Mouse (Mus musculus) forebrain, embryonic 12.5 days (tissue): Measurements from ENCODE around the gene Dock3. TPM values are rescaled to one million over a fixed set of nuclear protein-coding genes. Genes with fewer than 3 reads are reported as not detected.

Source experiments
- ATAC-seq: fragments of 200-750 bp; cut with Nextera tagmentation; 2 replicates; pipeline ENCODE4 v1.8.0; 2017; ENCODE audit warnings: moderate TSS enrichment; ENCODE audit not compliant: low FRiP score
- H3K27ac ChIP-seq: fragments of 300-500 bp; sonication (generic); 2 replicates; pipeline ENCODE4 v1.5.1; 2016; ENCODE audit warnings: mild to moderate bottlenecking
- H3K27me3 ChIP-seq: fragments of 300-500 bp; sonication (generic); 2 replicates; pipeline ENCODE4 v1.6.1; 2016; ENCODE audit warnings: mild to moderate bottlenecking
- H3K36me3 ChIP-seq: fragments of 300-500 bp; sonication (generic); replicated peaks from 2 replicates; pipeline ENCODE4 v1.6.1; 2016; ENCODE audit warnings: mild to moderate bottlenecking
- H3K4me1 ChIP-seq: fragments of 300-500 bp; sonication (generic); 2 replicates; pipeline ENCODE4 v1.6.1; 2016
- H3K4me2 ChIP-seq: fragments of 300-500 bp; sonication (generic); 2 replicates; pipeline ENCODE4 v1.6.1; 2016; ENCODE audit warnings: mild to moderate bottlenecking, moderate library complexity
- H3K4me3 ChIP-seq: fragments of 300-500 bp; sonication (generic); replicated peaks from 2 replicates; pipeline ENCODE4 v1.5.1; 2016; ENCODE audit warnings: mild to moderate bottlenecking
- H3K9ac ChIP-seq: fragments of 300-500 bp; sonication (generic); 2 replicates; pipeline ENCODE4 v1.6.1; 2016; ENCODE audit warnings: mild to moderate bottlenecking
- H3K9me3 ChIP-seq: fragments of 300-500 bp; sonication (generic); 2 replicates; pipeline ENCODE4 v1.6.1; 2016
- WGBS: fragments of 180-500 bp; shearing (Covaris S2); methylation state at CpG from one replicate; pipeline ENCODE4 v1.1.7; 2016; 5-methylcytosine and 5-hydroxymethylcytosine counted together
- microRNA-seq: library from miRNA; unstranded; fragments of <30 nt; microRNA quantifications from one replicate; pipeline ENCODE4, GENCODE M21; 2017
- polyA plus RNA-seq: library from polyadenylated mRNA; unstranded; fragments of >200 nt; fragmentation: Nextera tagmentation; extraction: Ambion mirVana; gene quantifications from 2 replicates; pipeline ENCODE4 v1.2.1, GENCODE M21; 2016

Gene Dock3
- polyA plus RNA-seq, 1 experiment from 2014 or later = 13.8 TPM

DNA sequence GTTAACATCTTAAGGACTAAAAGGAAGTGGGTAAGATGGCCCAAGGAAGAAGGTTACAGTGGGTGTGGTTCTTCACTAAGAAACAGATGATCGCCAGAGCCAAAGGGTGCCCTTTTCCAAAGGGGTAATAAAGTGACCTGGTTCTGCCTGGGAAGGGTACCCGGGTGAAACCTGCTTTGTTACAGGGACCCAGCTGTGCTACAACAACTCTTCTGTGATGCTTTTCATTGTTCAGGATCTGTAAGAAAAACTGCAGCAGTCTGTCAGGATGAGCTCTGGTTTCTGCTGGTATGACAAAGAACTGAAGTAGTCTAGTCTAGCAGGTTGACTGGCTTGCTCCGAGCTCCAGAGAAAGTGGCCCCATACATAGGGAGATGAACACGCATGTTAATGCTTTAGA lies 349.5 kb downstream of the Dock3 start:
- Histone ChIP-seq H3K4me3 (no peak overlapping the region), H3K4me2 (no peak overlapping the region)

DNA sequence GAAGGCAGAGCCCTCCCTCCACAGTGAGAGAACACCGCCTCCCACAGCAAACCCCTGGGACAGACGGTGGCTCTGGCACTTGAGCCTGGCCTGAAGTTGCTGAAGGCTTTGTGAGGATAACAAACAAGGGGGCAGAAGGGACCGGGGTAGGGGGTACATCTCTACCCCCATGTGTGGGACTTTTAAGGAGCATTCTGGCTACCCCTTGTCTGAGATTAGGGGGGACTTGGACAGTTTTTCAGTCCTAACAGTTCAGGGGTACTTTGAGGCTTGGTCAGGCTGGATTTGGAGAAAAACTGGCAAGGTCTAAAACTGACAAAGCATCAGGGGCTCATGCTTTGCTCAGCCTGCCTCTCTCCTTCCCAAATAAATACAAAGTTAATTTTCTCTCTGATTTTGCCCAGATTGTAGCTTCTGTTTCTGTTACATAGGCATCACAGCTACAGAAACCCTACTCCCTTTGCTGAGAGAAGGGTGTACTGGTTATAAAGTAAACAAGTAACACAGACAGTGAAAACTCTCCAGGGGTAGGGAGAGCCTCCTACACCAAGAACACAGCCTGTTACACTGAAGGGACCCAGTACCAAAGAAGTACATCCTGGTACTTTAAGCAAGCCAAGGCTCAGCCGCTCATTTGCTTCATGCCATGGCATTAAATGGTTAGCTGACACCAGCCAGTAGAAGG lies 350.5 kb downstream of the Dock3 start:
- no peak for ATAC-seq
- peaks cover 85% of the 10 kb centered on the region for H3K36me3 ChIP-seq
- 0 out of 2 replicates have a peak overlapping the region, but pooled peaks have one; percentile 12 for H3K9ac ChIP-seq

More for the DNA sequence above, 349.5 kb downstream of the Dock3 start:
- H3K9ac ChIP-seq = no peak overlapping the region
- ATAC-seq = no peak
- peaks cover 47% of the 10 kb centered on the region for H3K4me1 ChIP-seq
- H3K9me3 ChIP-seq = no peaks in the 10 kb centered on the region
- no peak overlapping the region for H3K27ac ChIP-seq
- peaks cover 76% of the 10 kb centered on the region for H3K36me3 ChIP-seq
- WGBS = 78% methylated on average over 4 of the region's 4 CpGs
- no peaks in the 10 kb centered on the region for H3K27me3 ChIP-seq

DNA sequence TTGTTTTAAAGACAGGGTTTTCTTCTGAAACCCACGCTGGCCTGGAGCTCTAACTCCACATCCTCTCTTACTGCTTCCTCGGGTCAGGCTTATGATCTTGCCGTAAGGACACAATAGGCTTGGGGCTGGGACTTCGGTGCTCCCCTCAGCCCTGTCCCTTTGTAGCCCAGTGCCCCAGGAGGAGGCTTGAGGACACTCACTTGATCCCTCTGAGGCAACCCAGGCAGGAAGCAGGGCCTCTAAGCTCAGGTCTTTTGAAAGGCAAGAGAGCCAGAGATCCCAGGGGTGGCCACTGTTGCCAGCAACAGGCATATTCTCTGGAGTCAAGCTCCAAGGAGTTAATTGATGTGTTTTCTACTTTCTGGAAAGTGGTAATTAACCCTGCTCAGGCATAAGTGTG lies 352.2 kb downstream of the Dock3 start:
- WGBS = 56% methylated on average over 4 of the region's 4 CpGs
- Histone ChIP-seq H3K36me3 (peaks cover 91% of the 10 kb centered on the region), H3K27me3 (no peaks in the 10 kb centered on the region), H3K4me3 (no peak overlapping the region), H3K4me2 (no peak overlapping the region), H3K27ac (no peak overlapping the region), H3K9me3 (no peaks in the 10 kb centered on the region), H3K4me1 (peaks cover 35% of the 10 kb centered on the region), H3K9ac (no peak overlapping the region)
- ATAC-seq = no peak

More for the DNA sequence above, 350.5 kb downstream of the Dock3 start:
- H3K4me2 ChIP-seq = no peak overlapping the region
- H3K27ac ChIP-seq = no peak overlapping the region
- H3K4me3 ChIP-seq = no peak overlapping the region
- H3K9me3 ChIP-seq = no peaks in the 10 kb centered on the region
- peaks cover 47% of the 10 kb centered on the region for H3K4me1 ChIP-seq
- WGBS = 60% methylated on average over 4 of the region's 4 CpGs
- H3K27me3 ChIP-seq = no peaks in the 10 kb centered on the region

DNA sequence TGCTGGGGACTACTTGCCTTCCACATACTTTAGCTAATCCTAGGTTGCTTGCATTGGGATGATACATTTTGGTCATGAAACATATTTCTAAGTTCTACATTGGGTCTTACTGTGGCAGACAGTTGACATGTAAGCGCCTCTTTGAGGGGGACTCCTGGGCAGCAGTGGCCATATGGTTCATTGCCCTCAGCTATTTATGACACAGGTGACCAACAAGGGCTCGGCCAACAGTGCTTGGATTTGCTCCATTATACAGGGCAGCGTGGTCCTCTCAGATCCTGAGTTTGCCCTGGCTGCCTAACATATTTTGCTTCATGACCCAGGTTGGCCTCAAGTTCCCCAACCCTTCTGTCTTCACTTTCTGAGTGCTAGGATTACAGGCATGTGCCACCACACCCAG lies 355.0 kb downstream of the Dock3 start:
- Histone ChIP-seq H3K9ac (no peak overlapping the region), H3K4me2 (no peak overlapping the region), H3K4me3 (no peak overlapping the region), H3K36me3 (peaks cover 84% of the 10 kb centered on the region), H3K9me3 (no peaks in the 10 kb centered on the region), H3K27me3 (no peaks in the 10 kb centered on the region), H3K4me1 (peaks cover 8% of the 10 kb centered on the region), H3K27ac (no peak overlapping the region)
- 92% methylated on average over 3 of the region's 3 CpGs for WGBS
- ATAC-seq = no peak

DNA sequence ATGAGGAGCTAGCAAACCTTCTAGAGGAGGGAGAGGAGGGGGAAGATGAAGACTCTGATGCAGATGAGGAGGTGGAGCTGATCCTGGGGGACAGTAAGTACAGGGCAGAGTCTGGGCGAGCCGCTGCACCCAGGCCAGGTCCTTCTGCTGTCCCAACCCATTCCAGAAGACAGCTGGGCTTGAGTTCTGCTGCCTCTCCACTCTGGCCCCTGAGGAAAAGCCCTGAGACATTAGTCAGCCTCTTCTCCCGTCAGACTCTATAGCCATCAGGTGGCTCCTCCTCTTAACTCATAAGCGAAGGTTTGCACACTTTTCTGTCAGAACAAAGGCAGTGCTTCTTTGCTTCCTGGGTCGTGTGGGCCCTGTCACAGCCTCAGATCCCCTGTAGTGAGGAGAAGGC lies 357.5 kb downstream of the Dock3 start:
- WGBS = 85% methylated on average over 5 of the region's 5 CpGs
- Histone ChIP-seq H3K27ac (no peak overlapping the region), H3K4me3 (no peak overlapping the region), H3K27me3 (no peaks in the 10 kb centered on the region), H3K36me3 (peaks cover 64% of the 10 kb centered on the region), H3K9ac (no peak overlapping the region), H3K4me1 (no peaks in the 10 kb centered on the region), H3K9me3 (no peaks in the 10 kb centered on the region), H3K4me2 (no peak overlapping the region)
- no peak for ATAC-seq

DNA sequence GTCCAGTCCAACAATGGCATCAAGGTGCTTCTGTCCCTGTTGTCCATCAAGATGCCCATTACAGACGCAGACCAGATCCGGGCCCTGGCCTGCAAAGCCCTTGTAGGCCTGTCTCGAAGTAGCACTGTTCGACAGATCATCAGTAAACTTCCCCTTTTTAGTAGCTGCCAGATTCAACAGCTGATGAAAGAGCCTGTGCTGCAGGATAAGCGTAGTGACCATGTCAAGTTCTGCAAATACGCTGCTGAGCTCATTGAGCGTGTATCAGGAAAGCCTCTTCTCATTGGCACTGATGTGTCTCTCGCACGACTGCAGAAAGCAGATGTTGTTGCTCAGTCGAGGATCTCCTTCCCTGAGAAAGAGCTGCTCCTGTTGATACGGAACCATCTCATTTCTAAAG lies 373.7 kb downstream of the Dock3 start:
- Histone ChIP-seq H3K9ac (no peak overlapping the region), H3K36me3 (peaks cover 87% of the 10 kb centered on the region), H3K27me3 (no peaks in the 10 kb centered on the region), H3K4me1 (no peaks in the 10 kb centered on the region), H3K9me3 (no peaks in the 10 kb centered on the region), H3K27ac (no peak overlapping the region), H3K4me3 (no peak overlapping the region), H3K4me2 (no peak overlapping the region)
- 92% methylated on average over 11 of the region's 11 CpGs for WGBS
- ATAC-seq = no peak

DNA sequence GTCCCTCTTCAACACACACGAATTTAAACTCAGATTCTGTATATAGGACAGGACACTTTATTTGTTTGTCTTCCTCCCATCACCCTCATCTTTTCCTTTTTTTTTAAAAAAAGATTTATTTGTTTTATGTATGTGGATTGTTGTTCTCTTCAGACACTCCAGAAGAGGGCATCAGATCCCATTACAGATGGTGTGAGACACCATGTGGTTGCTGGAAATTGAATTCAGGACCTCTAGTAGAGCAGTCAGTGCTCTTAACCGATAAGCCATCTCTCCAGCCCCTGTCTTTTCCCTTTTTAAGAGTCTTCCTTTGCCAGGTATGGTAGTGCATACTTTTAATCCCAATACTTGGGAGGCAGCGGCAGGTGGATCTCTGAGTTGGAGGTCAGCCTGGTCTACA lies 375.0 kb downstream of the Dock3 start:
- Histone ChIP-seq H3K4me3 (no peak overlapping the region), H3K9ac (no peak overlapping the region), H3K27ac (no peak overlapping the region), H3K9me3 (no peaks in the 10 kb centered on the region), H3K4me1 (no peaks in the 10 kb centered on the region), H3K36me3 (peaks cover 83% of the 10 kb centered on the region), H3K27me3 (no peaks in the 10 kb centered on the region), H3K4me2 (no peak overlapping the region)
- ATAC-seq = no peak
- 88% methylated on average over 3 of the region's 3 CpGs for WGBS

Small RNA genes lying within 50 kb of the gene (microRNA-seq; reads per million reads assigned to microRNA genes)
- gene Gm22238 = not detected

Other genes starting within 250 kb of the Dock3 start
- 2.4 and 3.7 TPM in 2 replicates for gene Mapkapk3, start 58.0 kb upstream of the Dock3 start, polyA plus RNA-seq
- 4.5 and 6.0 TPM in 2 replicates for gene Cish, start 64.1 kb upstream of the Dock3 start, polyA plus RNA-seq
- 10.3 and 12.0 TPM in 2 replicates for gene Hemk1, start 106.4 kb upstream of the Dock3 start, polyA plus RNA-seq
- gene 6430571L13Rik, start 108.7 kb upstream of the Dock3 start, polyA plus RNA-seq = 2.2 and 2.9 TPM in 2 replicates
- gene Cacna2d2, start 167.7 kb upstream of the Dock3 start, polyA plus RNA-seq = 3.3 and 3.4 TPM in 2 replicates